23 mouse cellular contexts compared by ENCODE assay signal in genomic region chr7:78103536-78104279, GRCm38 (mm10).
"Had no signal": no experiment of that assay in that cellular context is flagged by ENCODE, and none has a peak within 500 bp of the region (broad histone marks: within the 10 kb centered on the region; RNA-seq: fewer than 3 reads in every experiment).

No protein-coding gene starts in this region.

- H3K9ac ChIP-seq: heart, embryonic 13.5 days; heart, embryonic 15.5 days; hindbrain, embryonic 13.5 days; hindbrain, embryonic 15.5 days; limb, embryonic 13.5 days; limb, embryonic 15.5 days; liver, embryonic 12.5 days; liver, embryonic 14.5 days had no signal

- H3K4me3 ChIP-seq: gastrocnemius, adult 2 months; heart, embryonic 13.5 days; heart, embryonic 15.5 days; hindbrain, embryonic 13.5 days; hindbrain, embryonic 15.5 days; limb, embryonic 13.5 days; limb, embryonic 15.5 days; liver, embryonic 12.5 days had no signal

- H3K4me2 ChIP-seq: heart, embryonic 11.5 days; heart, embryonic 13.5 days; heart, embryonic 15.5 days; hindbrain, embryonic 13.5 days; hindbrain, embryonic 15.5 days; limb, embryonic 13.5 days; limb, embryonic 15.5 days; liver, embryonic 12.5 days had no signal

- H3K36me3 ChIP-seq: heart, embryonic 13.5 days; heart, embryonic 15.5 days; hindbrain, embryonic 13.5 days; hindbrain, embryonic 15.5 days; limb, embryonic 13.5 days; limb, embryonic 15.5 days; liver, embryonic 12.5 days had no signal

- ATAC-seq: hindbrain, postnatal 0 days; intestine, embryonic 16.5 days; liver, embryonic 12.5 days had no signal

- H3K27ac ChIP-seq: gastrocnemius, adult 2 months; heart, embryonic 13.5 days; heart, embryonic 15.5 days; hindbrain, embryonic 13.5 days; hindbrain, embryonic 15.5 days; hindbrain, postnatal 0 days; limb, embryonic 13.5 days; limb, embryonic 15.5 days; liver, embryonic 12.5 days; liver, embryonic 14.5 days had no signal

- H3K4me1 ChIP-seq: heart, embryonic 13.5 days; heart, embryonic 15.5 days; hindbrain, embryonic 13.5 days; hindbrain, embryonic 15.5 days; limb, embryonic 13.5 days; limb, embryonic 15.5 days; liver, embryonic 12.5 days had no signal

- DNase-seq: gastrocnemius, adult 2 months; gastrocnemius, postnatal 10 days; gastrocnemius, postnatal 25 days; heart, adult 18-20 months; heart, postnatal 14 days; heart, postnatal 36 days; kidney, adult 11 months; kidney, adult 9 months; kidney, postnatal 25 days; layer of hippocampus, adult 9-11 months; layer of hippocampus, postnatal 36 days; left cerebral cortex, postnatal 4 days had no signal

- H3K27me3 ChIP-seq: heart, embryonic 13.5 days; heart, embryonic 15.5 days; hindbrain, embryonic 13.5 days; limb, embryonic 13.5 days; limb, embryonic 15.5 days; liver, embryonic 12.5 days had no signal

- H3K9me3 ChIP-seq: heart, embryonic 13.5 days; heart, embryonic 15.5 days; hindbrain, embryonic 13.5 days; hindbrain, embryonic 15.5 days; limb, embryonic 13.5 days; limb, embryonic 15.5 days; liver, embryonic 12.5 days had no signal
